Mouse (Mus musculus) forebrain, embryonic 11.5 days (tissue): ENCODE measurements around the gene Ube2r2. TPM values are rescaled to one million over a fixed set of nuclear protein-coding genes. Genes with fewer than 3 reads are reported as not detected.

Source experiments
- ATAC-seq: fragments of 200-750 bp; cut with Nextera tagmentation; replicated peaks from 2 replicates; pipeline ENCODE4 v1.8.0; 2017; ENCODE audit warnings: moderate TSS enrichment; ENCODE audit not compliant: low FRiP score
- DNase-seq: peaks from one replicate; pipeline ENCODE4 v3.0.0-alpha.2; 2017; ENCODE audit warnings: low spot score
- H3K27ac ChIP-seq: fragments of 300-500 bp; sonication (generic); 2 replicates; pipeline ENCODE4 v1.5.1; 2014; ENCODE audit warnings: low read depth, low read length
- H3K27me3 ChIP-seq: fragments of 300-500 bp; sonication (generic); 2 replicates; pipeline ENCODE4 v1.6.1; 2014; ENCODE audit warnings: mild to moderate bottlenecking, low read length, mixed read lengths; ENCODE audit not compliant: control insufficient read depth, insufficient read depth
- H3K36me3 ChIP-seq: fragments of 300-500 bp; sonication (generic); 2 replicates; pipeline ENCODE4 v1.6.1; 2014; ENCODE audit warnings: mild to moderate bottlenecking, low read length, moderate library complexity, mixed read lengths; ENCODE audit not compliant: control insufficient read depth, insufficient read depth
- H3K4me1 ChIP-seq: fragments of 300-500 bp; sonication (generic); replicated peaks from 2 replicates; pipeline ENCODE4 v1.6.1; 2014; ENCODE audit warnings: low read length, mixed read lengths; ENCODE audit not compliant: control insufficient read depth, insufficient read depth
- H3K4me2 ChIP-seq: fragments of 300-500 bp; sonication (generic); 2 replicates; pipeline ENCODE4 v1.6.1; 2014; ENCODE audit warnings: low read depth, mild to moderate bottlenecking, low read length, moderate library complexity, mixed read lengths; ENCODE audit not compliant: severe bottlenecking
- H3K4me3 ChIP-seq: fragments of 300-500 bp; sonication (generic); 2 replicates; pipeline ENCODE4 v1.5.1; 2014; ENCODE audit warnings: low read depth, low read length
- H3K9ac ChIP-seq: fragments of 300-500 bp; sonication (generic); 2 replicates; pipeline ENCODE4 v1.6.1; 2014; ENCODE audit warnings: low read length
- H3K9me3 ChIP-seq: fragments of 300-500 bp; sonication (generic); 2 replicates; pipeline ENCODE4 v1.6.1; 2016; ENCODE audit warnings: low read length, mixed read lengths; ENCODE audit not compliant: control insufficient read depth
- WGBS: fragments of 180-500 bp; shearing (Covaris S2); extraction: QIAGEN DNeasy Blood & Tissue Kit; methylation state at CpG from one replicate; pipeline ENCODE4 v1.1.7; 2014; 5-methylcytosine and 5-hydroxymethylcytosine counted together
- polyA plus RNA-seq: library from polyadenylated mRNA; unstranded; fragments of >200 nt; fragmentation: Nextera tagmentation; extraction: Ambion mirVana; gene quantifications from 2 replicates; pipeline ENCODE4 v1.2.1, GENCODE M21; 2014

Gene Ube2r2
- polyA plus RNA-seq, 1 experiment from 2014 or later = 97.3 TPM

- no peak for DNase-seq
- H3K4me3 ChIP-seq = no peak overlapping the region
- no peaks in the 10 kb centered on the region for H3K9me3 ChIP-seq
- no peak overlapping the region for H3K4me2 ChIP-seq
- H3K27me3 ChIP-seq = no peaks in the 10 kb centered on the region
- H3K4me1 ChIP-seq = no peaks in the 10 kb centered on the region
- no peak overlapping the region for H3K9ac ChIP-seq
- no peak for ATAC-seq
- H3K36me3 ChIP-seq = peaks cover 23% of the 10 kb centered on the region; the same call in 1 of the 2 replicates
- no peak overlapping the region for H3K27ac ChIP-seq
- 92% methylated on average over 4 of the region's 4 CpGs for WGBS
These were observed 72.5 kb downstream of the Ube2r2 start for GRCm38 (mm10) chr4:41208050-41208449.

DNA sequence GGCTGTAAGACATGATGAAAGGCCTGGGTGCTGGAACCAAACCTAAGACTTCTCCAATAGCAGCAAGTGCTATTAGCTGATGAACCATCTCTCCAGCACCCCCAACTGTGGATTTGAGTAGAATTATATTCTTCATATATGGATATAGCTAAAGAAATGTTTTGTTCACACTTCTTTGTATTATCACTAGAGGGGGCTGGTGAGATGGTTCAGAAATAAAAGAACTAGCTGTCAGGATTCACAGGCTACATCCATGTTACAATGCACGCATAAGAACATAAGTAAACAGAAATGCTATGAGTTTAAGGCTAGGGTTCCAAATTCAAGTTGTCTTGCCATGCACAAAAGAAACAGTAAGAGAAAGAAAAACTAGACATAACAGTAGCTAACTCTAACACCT, 89.9 kb downstream of the Ube2r2 start:
- Histone ChIP-seq H3K9me3 (no peaks in the 10 kb centered on the region), H3K27ac (no peak overlapping the region), H3K27me3 (no peaks in the 10 kb centered on the region), H3K36me3 (peaks cover 15% of the 10 kb centered on the region; the same call in 1 of the 2 replicates), H3K4me3 (no peak overlapping the region), H3K9ac (no peak overlapping the region), H3K4me1 (no peaks in the 10 kb centered on the region), H3K4me2 (no peak overlapping the region)
- DNase-seq = no peak
- WGBS = 92% methylated on average over 1 of the region's 1 CpGs
- no peak for ATAC-seq

- H3K36me3 ChIP-seq = peaks cover 12% of the 10 kb centered on the region; the same call in 1 of the 2 replicates
These were observed 90.8 kb downstream of the Ube2r2 start for GRCm38 (mm10) chr4:41226351-41226750.

GRCm38 (mm10) chr4:41235621-41236020, 100.1 kb downstream of the Ube2r2 start:
- DNase-seq (no peak), ATAC-seq (no peak)
- Histone ChIP-seq H3K4me2 (no peak overlapping the region), H3K9me3 (no peaks in the 10 kb centered on the region), H3K27me3 (no peaks in the 10 kb centered on the region), H3K36me3 (peaks cover 7% of the 10 kb centered on the region), H3K27ac (no peak overlapping the region), H3K4me1 (no peaks in the 10 kb centered on the region), H3K9ac (no peak overlapping the region), H3K4me3 (no peak overlapping the region)
- WGBS = 94% methylated on average over 5 of the region's 5 CpGs

More at GRCm38 (mm10) chr4:41226351-41226750, 90.8 kb downstream of the Ube2r2 start:
- ATAC-seq (no peak), DNase-seq (peak; percentile 59)
- no peak overlapping the region for H3K4me3 ChIP-seq
- no peak overlapping the region for H3K9ac ChIP-seq
- H3K4me2 ChIP-seq = no peak overlapping the region
- 89% methylated on average over 3 of the region's 3 CpGs for whole genome bisulfite sequencing
- no peaks in the 10 kb centered on the region for H3K27me3 ChIP-seq
- no peaks in the 10 kb centered on the region for H3K9me3 ChIP-seq
- no peaks in the 10 kb centered on the region for H3K4me1 ChIP-seq
- no peak overlapping the region for H3K27ac ChIP-seq

GRCm38 (mm10) chr4:41240916-41241315, 105.4 kb downstream of the Ube2r2 start:
- H3K9ac ChIP-seq = no peak overlapping the region
- ATAC-seq (no peak), DNase-seq (no peak)
- H3K4me1 ChIP-seq = no peaks in the 10 kb centered on the region
- no peak overlapping the region for H3K4me3 ChIP-seq
- H3K9me3 ChIP-seq = no peaks in the 10 kb centered on the region
- H3K27me3 ChIP-seq = no peaks in the 10 kb centered on the region
- H3K36me3 ChIP-seq = no peaks in the 10 kb centered on the region
- no peak overlapping the region for H3K27ac ChIP-seq
- H3K4me2 ChIP-seq = no peak overlapping the region
- 87% methylated on average over 3 of the region's 3 CpGs for WGBS

Other genes with a start within 250 kb of the Ube2r2 start
- not detected in 2 replicates for gene Spink4, start 215.7 kb upstream of the Ube2r2 start, polyA plus RNA-seq
- 217 and 227 TPM in 2 replicates for gene Bag1, start 187.4 kb upstream of the Ube2r2 start, polyA plus RNA-seq
- 120 and 134 TPM in 2 replicates for gene Chmp5, start 187.3 kb upstream of the Ube2r2 start, polyA plus RNA-seq
- 108 and 115 TPM in 2 replicates for gene Nfx1, start 164.8 kb upstream of the Ube2r2 start, polyA plus RNA-seq
- gene Aqp7, start 87.6 kb upstream of the Ube2r2 start, polyA plus RNA-seq = not detected in 2 replicates
- gene Aqp3, start 37.6 kb upstream of the Ube2r2 start, polyA plus RNA-seq = 1.6 and 2.1 TPM in 2 replicates
- 30.9 and 31.6 TPM in 2 replicates for gene Nol6, start 11.3 kb upstream of the Ube2r2 start, polyA plus RNA-seq
- gene Ubap2, start 139.4 kb downstream of the Ube2r2 start, polyA plus RNA-seq = 92.1 and 97.3 TPM in 2 replicates
- 51.8 and 52.5 TPM in 2 replicates for gene Dcaf12, start 179.1 kb downstream of the Ube2r2 start, polyA plus RNA-seq
- 71.4 and 88.1 TPM in 2 replicates for gene Ubap1, start 213.3 kb downstream of the Ube2r2 start, polyA plus RNA-seq